Mouse (Mus musculus) forebrain, postnatal 0 days (tissue): ENCODE results near the gene Syt2. TPM values are rescaled to one million over a fixed set of nuclear protein-coding genes. Genes with fewer than 3 reads are reported as not detected.

Experiments used
- ATAC-seq: fragments of 200-750 bp; cut with Nextera tagmentation; 2 replicates; pipeline ENCODE4 v1.8.0; 2017; ENCODE audit warnings: mild to moderate bottlenecking, moderate library complexity
- DNase-seq: peaks from one replicate; pipeline ENCODE4 v3.0.0-alpha.2; 2015
- H3K27ac ChIP-seq: fragments of 300-500 bp; sonication (generic); 2 replicates; pipeline ENCODE4 v1.5.1; 2014; ENCODE audit warnings: low read depth, mild to moderate bottlenecking, antibody characterized with exemption, low read length, moderate library complexity, mixed read lengths
- H3K27me3 ChIP-seq: fragments of 300-500 bp; sonication (generic); 2 replicates; pipeline ENCODE4 v1.6.1; 2014; ENCODE audit warnings: mild to moderate bottlenecking, low read length, mixed read lengths; ENCODE audit not compliant: insufficient read depth
- H3K36me3 ChIP-seq: fragments of 300-500 bp; sonication (generic); 2 replicates; pipeline ENCODE4 v1.6.1; 2014; ENCODE audit warnings: mild to moderate bottlenecking, moderate library complexity; ENCODE audit not compliant: insufficient read depth
- H3K4me1 ChIP-seq: fragments of 300-500 bp; sonication (generic); 2 replicates; pipeline ENCODE4 v1.6.1; 2014; ENCODE audit warnings: antibody characterized with exemption; ENCODE audit not compliant: insufficient read depth
- H3K4me2 ChIP-seq: fragments of 300-500 bp; sonication (generic); 2 replicates; pipeline ENCODE4 v1.6.1; 2014; ENCODE audit warnings: low read depth, mild to moderate bottlenecking, moderate library complexity
- H3K4me3 ChIP-seq: fragments of 300-500 bp; sonication (generic); 2 replicates; pipeline ENCODE4 v1.5.1; 2014; ENCODE audit warnings: low read depth, low read length, mixed read lengths
- H3K9ac ChIP-seq: fragments of 300-500 bp; sonication (generic); 2 replicates; pipeline ENCODE4 v1.6.1; 2014; ENCODE audit warnings: mild to moderate bottlenecking
- H3K9me3 ChIP-seq: fragments of 300-500 bp; sonication (generic); 2 replicates; pipeline ENCODE4 v1.6.1; 2016; ENCODE audit warnings: low read length
- CTCF ChIP-seq: sonication (generic); IDR thresholded peaks from 2 replicates; pipeline ENCODE4 v1.5.1; 2016; ENCODE audit warnings: antibody characterized with exemption, control low read depth, low read depth
- WGBS: fragments of 180-500 bp; shearing (Covaris S2); extraction: QIAGEN DNeasy Blood & Tissue Kit; methylation state at CpG from one replicate; pipeline ENCODE4 v1.1.7; 2014; 5-methylcytosine and 5-hydroxymethylcytosine counted together
- polyA plus RNA-seq: library from polyadenylated mRNA; unstranded; fragments of >200 nt; fragmentation: Nextera tagmentation; extraction: Ambion mirVana; gene quantifications from 2 replicates; pipeline ENCODE4 v1.2.1, GENCODE M21; 2015
- total RNA-seq: library from RNA; depleted of rRNA; stranded (reverse); fragments of >200 nt; gene quantifications from 2 replicates; pipeline ENCODE4 v1.2.3, GENCODE M21; 2014

Gene Syt2
- total and polyA plus RNA-seq, 2 experiments from 2014 or later: 1.3 to 1.6 TPM

DNA sequence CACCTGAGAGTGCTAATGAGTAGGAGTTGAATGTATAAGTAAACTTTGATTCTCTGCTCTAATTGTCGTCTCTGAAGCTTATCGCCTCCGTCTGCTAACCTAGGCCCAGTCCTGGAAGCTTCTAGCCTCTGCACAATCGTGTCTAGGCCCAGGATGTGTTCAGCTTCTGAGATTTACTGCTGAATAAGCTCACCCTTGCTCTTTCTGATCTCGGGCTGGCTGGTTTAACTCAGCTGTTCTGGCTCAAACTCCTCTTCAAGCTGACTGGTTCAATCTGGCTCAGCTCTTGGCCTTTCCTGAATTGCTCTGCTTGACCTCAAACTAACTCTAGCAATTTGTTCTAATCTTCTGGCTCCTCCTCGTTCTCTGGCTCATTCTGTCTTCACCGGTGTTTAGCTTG, 13.7 kb downstream of the Syt2 start:
- no peak for TF ChIP-seq CTCF
- ATAC-seq (no peak), DNase-seq (no peak)
- no peak overlapping the region for H3K4me2 ChIP-seq
- no peaks in the 10 kb centered on the region for H3K36me3 ChIP-seq
- H3K4me1 ChIP-seq: no peaks in the 10 kb centered on the region
- H3K9me3 ChIP-seq: no peaks in the 10 kb centered on the region
- no peak overlapping the region for H3K9ac ChIP-seq
- WGBS: 56% methylated on average over 7 of the region's 7 CpGs
- no peak overlapping the region for H3K4me3 ChIP-seq
- no peaks in the 10 kb centered on the region for H3K27me3 ChIP-seq
- H3K27ac ChIP-seq: no peak overlapping the region

GRCm38 (mm10) chr1:134671234-134672070, 25.0 kb downstream of the Syt2 start:
- Histone ChIP-seq H3K4me3 (no peak overlapping the region), H3K4me2 (no peak overlapping the region), H3K36me3 (no peaks in the 10 kb centered on the region), H3K27ac (no peak overlapping the region), H3K4me1 (no peaks in the 10 kb centered on the region), H3K27me3 (no peaks in the 10 kb centered on the region), H3K9ac (no peak overlapping the region), H3K9me3 (no peaks in the 10 kb centered on the region)
- peak; percentile 36; the same call in 1 of the 2 replicates for ATAC-seq
- DNase-seq: no peak
- WGBS: 69% methylated on average over 10 of the region's 10 CpGs
- TF ChIP-seq CTCF: no peak

DNA sequence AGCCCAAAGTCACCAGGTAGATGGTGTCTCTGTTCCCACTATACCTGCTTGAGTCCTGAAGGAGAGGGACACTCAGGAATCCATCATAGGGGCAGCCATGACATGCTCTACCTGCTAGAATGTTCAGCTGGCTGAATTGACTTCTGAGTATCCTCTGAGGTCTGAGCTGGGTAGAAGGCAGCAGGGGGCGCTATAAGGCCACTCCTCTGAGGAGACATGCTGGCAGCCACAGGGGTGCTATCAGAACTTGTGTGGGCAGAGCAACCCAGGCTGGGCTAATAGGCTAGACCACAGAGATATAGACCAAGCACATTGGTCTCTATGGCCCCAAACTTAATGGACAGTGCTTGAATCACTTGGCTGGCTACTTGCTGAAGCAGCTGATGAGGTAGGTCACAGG, 27.8 kb downstream of the Syt2 start:
- Histone ChIP-seq H3K27me3 (no peaks in the 10 kb centered on the region), H3K9ac (no peak overlapping the region), H3K4me2 (no peak overlapping the region), H3K9me3 (no peaks in the 10 kb centered on the region), H3K4me3 (no peak overlapping the region), H3K4me1 (no peaks in the 10 kb centered on the region), H3K27ac (no peak overlapping the region), H3K36me3 (no peaks in the 10 kb centered on the region)
- WGBS: 12% methylated on average over 1 of the region's 1 CpGs
- DNase-seq (no peak), ATAC-seq (no peak)
- TF ChIP-seq CTCF: no peak

DNA sequence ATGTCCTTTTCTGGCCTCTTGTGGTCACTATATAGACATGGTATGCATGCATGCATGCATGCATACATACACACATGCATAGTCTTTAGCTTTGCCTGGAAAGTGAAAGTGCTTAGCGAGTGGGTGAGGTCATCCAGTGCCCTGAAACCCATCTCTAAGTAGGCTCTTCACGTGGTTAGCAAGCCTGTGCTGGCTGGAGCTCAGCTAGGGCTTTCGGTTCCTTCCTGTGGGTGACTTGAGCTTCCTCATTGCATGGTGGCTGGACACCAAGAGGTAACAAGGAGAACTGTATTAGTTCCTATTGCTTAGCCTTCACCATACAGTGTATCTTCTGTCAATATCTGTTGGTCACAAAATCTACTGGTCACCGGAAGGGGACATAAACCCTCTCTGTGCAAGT, 33.0 kb downstream of the Syt2 start:
- no peak for ATAC-seq
- no peaks in the 10 kb centered on the region for H3K27me3 ChIP-seq
- H3K4me3 ChIP-seq: no peak overlapping the region
- no peak for DNase-seq
- H3K9me3 ChIP-seq: no peaks in the 10 kb centered on the region
- TF ChIP-seq CTCF: no peak
- H3K36me3 ChIP-seq: no peaks in the 10 kb centered on the region
- H3K9ac ChIP-seq: no peak overlapping the region
- no peaks in the 10 kb centered on the region for H3K4me1 ChIP-seq
- H3K27ac ChIP-seq: no peak overlapping the region
- H3K4me2 ChIP-seq: no peak overlapping the region
- WGBS: 81% methylated on average over 4 of the region's 4 CpGs

- Histone ChIP-seq H3K9ac (no peak overlapping the region), H3K27me3 (no peaks in the 10 kb centered on the region), H3K27ac (no peak overlapping the region), H3K4me3 (no peak overlapping the region), H3K9me3 (no peaks in the 10 kb centered on the region), H3K4me2 (no peak overlapping the region), H3K36me3 (no peaks in the 10 kb centered on the region), H3K4me1 (no peaks in the 10 kb centered on the region)
- DNase-seq (no peak), ATAC-seq (no peak)
- 18% methylated on average over 6 of the region's 6 CpGs for WGBS
- 0 out of 2 replicates have a peak, but pooled peaks have one; percentile 7 for TF ChIP-seq CTCF
Observed at GRCm38 (mm10) chr1:134680617-134681016, 34.1 kb downstream of the Syt2 start.

- Histone ChIP-seq H3K4me3 (no peak overlapping the region), H3K9ac (no peak overlapping the region), H3K4me1 (no peaks in the 10 kb centered on the region), H3K9me3 (no peaks in the 10 kb centered on the region), H3K4me2 (no peak overlapping the region), H3K27ac (no peak overlapping the region; the same call in 1 of the 2 replicates), H3K36me3 (no peaks in the 10 kb centered on the region), H3K27me3 (no peaks in the 10 kb centered on the region)
- no peak for TF ChIP-seq CTCF
- peak; percentile 42; the same call in 1 of the 2 replicates for ATAC-seq
- 59% methylated on average over 9 of the region's 9 CpGs for WGBS
- DNase-seq: peak; percentile 31
Observed at GRCm38 (mm10) chr1:134682460-134682859, 36.0 kb downstream of the Syt2 start.

DNA sequence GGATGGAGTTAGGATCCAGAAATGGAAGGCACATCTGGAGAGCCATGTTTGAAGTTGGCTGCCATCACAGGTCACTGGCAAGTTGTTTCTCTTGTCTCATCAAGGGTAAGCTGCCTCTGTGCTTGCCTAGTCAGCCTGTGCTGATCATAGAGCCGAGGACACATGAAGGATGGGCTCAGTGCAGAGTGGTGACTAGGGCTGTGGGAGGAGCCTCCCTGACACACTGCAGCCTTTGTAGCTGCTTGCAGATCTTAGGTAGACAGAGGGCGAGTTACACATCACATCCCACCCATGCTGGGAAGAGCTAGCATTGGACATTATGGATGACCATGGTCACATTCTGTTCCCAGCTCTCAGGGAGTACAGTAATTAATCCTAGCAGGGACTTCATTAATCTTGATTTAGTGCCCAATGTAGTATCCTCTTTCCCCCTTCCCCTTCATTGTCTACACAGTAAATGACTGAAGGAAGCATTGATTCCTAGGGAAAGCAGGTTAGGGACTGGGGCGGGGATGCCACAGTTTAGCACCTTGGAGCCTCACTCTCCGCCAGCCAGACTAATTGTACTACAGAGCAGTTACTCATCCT, 40.5 kb downstream of the Syt2 start:
- TF ChIP-seq CTCF: no peak
- WGBS: 68% methylated on average over 4 of the region's 4 CpGs
- no peak for DNase-seq
- no peak overlapping the region for H3K27ac ChIP-seq
- no peaks in the 10 kb centered on the region for H3K4me1 ChIP-seq
- no peaks in the 10 kb centered on the region for H3K9me3 ChIP-seq
- no peak for ATAC-seq
- H3K36me3 ChIP-seq: no peaks in the 10 kb centered on the region
- no peaks in the 10 kb centered on the region for H3K27me3 ChIP-seq
- no peak overlapping the region for H3K9ac ChIP-seq
- H3K4me3 ChIP-seq: no peak overlapping the region
- no peak overlapping the region for H3K4me2 ChIP-seq
